16 mouse cellular contexts compared by ENCODE assay signal in genomic region chr14:24059287-24059686, GRCm38 (mm10). TPM values are rescaled to one million over a fixed set of nuclear protein-coding genes. Genes with fewer than 3 reads are reported as not detected.
"Had no signal": no experiment of that assay in that cellular context is flagged by ENCODE, and none has a peak within 500 bp of the region (broad histone marks: within the 10 kb centered on the region; RNA-seq: fewer than 3 reads in every experiment).

No protein-coding gene starts in this region.

- DNase-seq: gastrocnemius, postnatal 25 days; heart, adult 2 months had no signal

- H3K36me3 ChIP-seq: heart, embryonic 12.5 days; hindbrain, embryonic 10.5 days; hindbrain, embryonic 12.5 days; intestine, embryonic 15.5 days; limb, embryonic 10.5 days; limb, embryonic 12.5 days had no signal

- H3K9me3 ChIP-seq: heart, embryonic 12.5 days; hindbrain, embryonic 10.5 days; hindbrain, embryonic 12.5 days; intestine, embryonic 15.5 days; limb, embryonic 10.5 days; limb, embryonic 12.5 days had no signal

- H3K4me3 ChIP-seq: gastrocnemius, adult 2 months; heart, adult 2 months; heart, embryonic 12.5 days; hindbrain, embryonic 10.5 days; hindbrain, embryonic 12.5 days; intestine, embryonic 15.5 days; layer of hippocampus, adult 2 months; left cerebral cortex, adult 2 months; limb, embryonic 10.5 days; limb, embryonic 12.5 days had no signal

- H3K27me3 ChIP-seq: hindbrain, embryonic 12.5 days; intestine, embryonic 15.5 days; limb, embryonic 12.5 days had no signal

- ATAC-seq: hindbrain, embryonic 16.5 days; inflammation-experienced regulatory T-cells, adult 6 months; intestine, embryonic 15.5 days; intestine, postnatal 0 days had no signal

- H3K4me2 ChIP-seq: heart, embryonic 12.5 days; hindbrain, embryonic 12.5 days; hindbrain, embryonic 14.5 days; intestine, embryonic 15.5 days; limb, embryonic 12.5 days had no signal

- H3K9ac ChIP-seq: heart, embryonic 12.5 days; hindbrain, embryonic 12.5 days; hindbrain, embryonic 14.5 days; intestine, embryonic 15.5 days; limb, embryonic 12.5 days had no signal

- H3K4me1 ChIP-seq: heart, embryonic 12.5 days; hindbrain, embryonic 12.5 days; intestine, embryonic 15.5 days had no signal

- H3K27ac ChIP-seq: gastrocnemius, adult 2 months; heart, adult 2 months; hindbrain, embryonic 10.5 days; hindbrain, embryonic 12.5 days; hindbrain, embryonic 14.5 days; intestine, embryonic 15.5 days; layer of hippocampus, adult 2 months; left cerebral cortex, adult 2 months; limb, embryonic 10.5 days; limb, embryonic 12.5 days had no signal

RNA-seq across cellular contexts. Expression of gene Kcnma1, which starts 45.0 kb away (rescaled TPM):
- total RNA-seq: granulocyte monocyte progenitor cell, adult 5-6 weeks had no signal
- polyA plus RNA-seq: inflammation-experienced regulatory T-cells, adult 6 months had no signal
